Mouse (Mus musculus): ENCODE results near the gene Tmem131.

- TF ChIP-seq CTCF (conservative IDR thresholded peaks at IDR 0.05; ENCODE audit: low read length) (no peak), POU5F1 (IDR thresholded peaks at IDR 0.05; ENCODE audit: borderline replicate concordance, low read length) (no peak), NANOG (IDR thresholded peaks at IDR 0.05; ENCODE audit: borderline replicate concordance, low read length) (no peak)
Observed at GRCm38 (mm10) chr1:36970918-36971617, 27.6 kb upstream of the Tmem131 start.

All from E14TG2a.4 (cell line).